Mouse (Mus musculus): ENCODE data around the gene Gcgr.
"Not testable (repeated sequence)": the region's sequence is repeated elsewhere in the genome, so short reads cannot be mapped to it uniquely, and the experiment has no call there.

Gcgr gene

DNA sequence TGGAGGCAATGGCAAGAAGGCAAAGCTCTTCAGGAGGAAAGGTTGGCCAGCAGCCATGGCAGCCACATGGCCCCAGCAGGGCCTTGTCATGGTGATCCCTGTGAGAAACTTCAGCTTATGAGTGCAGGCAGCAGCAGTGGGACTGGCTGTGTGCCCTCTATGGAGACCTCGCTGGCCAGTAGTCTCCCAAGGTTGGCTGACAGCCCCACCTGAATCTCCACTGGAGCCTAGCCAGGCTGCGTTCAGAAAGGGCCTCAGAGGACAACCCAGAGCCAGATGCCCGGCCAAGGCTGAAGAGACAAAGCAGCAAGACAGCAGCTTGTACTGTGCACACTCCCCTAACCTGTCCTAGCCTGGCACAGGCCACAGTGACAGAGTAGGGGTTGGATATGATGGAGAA lies 8.0 kb downstream of the Gcgr start:
- no peak for DNase-seq (ENCODE audit: low read depth, low spot score)

DNA sequence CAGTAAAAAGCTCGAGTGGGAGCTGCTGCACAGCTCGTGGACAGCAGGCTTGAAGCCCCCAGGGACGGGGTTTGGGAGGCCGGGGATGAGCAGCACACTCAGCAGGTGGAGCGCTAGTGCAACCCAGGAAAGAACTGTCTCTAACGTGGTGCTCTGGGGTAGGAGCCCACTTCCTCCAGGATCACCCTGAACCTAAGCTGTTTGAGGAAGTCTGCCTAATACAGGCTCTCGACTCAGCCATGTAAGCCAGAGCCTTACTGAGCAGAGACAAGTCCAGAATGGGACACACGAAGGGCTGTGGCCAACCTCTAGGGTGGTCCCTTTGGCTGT lies 8.4 kb downstream of the Gcgr start:
- no peak for DNase-seq (ENCODE audit: low read depth, low spot score)

DNA sequence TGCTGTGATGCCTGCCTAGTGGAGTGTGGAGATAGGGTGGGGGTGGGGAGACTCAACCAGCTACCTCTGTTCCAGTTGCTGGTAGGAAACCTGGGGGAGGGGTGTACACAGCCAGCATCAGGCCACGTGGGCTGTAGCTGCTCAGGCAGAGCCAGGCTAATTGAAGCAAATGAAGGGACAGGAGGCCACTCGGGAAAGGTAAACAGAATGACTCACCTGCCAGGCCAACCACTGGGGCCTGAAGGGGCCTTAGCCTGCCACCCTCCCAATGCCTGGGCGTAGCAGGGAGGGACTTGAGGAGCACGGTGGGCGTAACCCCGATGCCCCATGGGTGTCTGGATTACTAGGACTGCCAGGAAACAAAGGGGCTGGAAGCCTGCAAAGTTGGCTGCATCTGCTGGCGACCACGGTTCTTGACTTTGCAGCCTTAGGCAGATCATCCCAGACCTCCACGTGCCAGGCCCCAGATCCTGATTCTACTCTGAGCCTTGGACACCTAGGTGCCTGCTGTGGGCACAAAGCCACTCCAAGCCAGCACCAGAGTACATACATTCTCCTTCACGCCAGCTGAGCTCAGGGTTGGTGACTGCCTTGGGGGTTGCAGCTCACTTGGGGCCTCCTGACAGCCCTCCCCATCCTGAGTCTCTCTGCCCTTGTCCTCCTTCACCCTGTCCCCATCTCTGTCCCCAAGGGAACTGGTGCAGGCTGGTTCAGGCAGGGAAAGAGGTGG lies 9.0 kb downstream of the Gcgr start:
- DNase-seq (ENCODE audit: low read depth, low spot score): peak; percentile 40

DNA sequence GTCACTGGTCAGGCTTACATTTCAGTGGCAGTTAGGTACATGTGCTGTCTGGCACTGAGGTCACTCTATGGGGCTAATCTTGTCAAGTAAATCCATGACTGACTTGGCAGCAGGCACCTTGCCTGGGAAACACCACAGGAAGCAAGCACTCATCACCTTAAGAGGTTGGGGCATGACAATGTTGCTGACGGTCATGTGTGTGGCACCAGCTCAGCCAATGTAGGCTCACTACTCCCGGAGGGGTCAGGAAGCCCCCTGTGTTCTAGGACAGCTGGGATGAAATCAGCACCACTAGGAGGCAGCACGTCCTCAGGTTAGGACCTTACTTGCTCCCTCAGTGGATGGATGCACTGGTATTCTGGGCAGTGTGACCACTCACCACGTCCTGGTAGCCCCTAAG lies 11.4 kb downstream of the Gcgr start:
- DNase-seq (ENCODE audit: low read depth, low spot score): peak; percentile 38

DNA sequence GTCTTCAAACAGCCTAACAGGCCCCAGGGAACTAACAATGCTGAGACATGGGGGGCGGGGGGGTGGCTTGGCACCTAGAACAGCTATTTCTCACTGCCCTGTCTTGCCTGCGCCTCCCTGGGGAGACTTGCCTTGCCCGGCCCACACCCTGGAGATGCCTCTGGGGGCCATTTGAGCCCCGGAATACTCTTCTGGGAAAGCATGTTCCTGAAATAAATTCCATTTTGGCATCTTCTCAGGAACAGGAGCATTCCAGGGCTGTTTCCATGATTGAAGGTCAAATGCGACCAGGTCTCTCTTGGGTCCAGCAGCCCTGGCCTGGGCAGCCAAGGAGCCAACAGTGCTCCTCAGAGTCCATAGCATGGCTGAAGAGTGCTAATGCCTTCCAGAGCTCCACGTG lies 11.9 kb downstream of the Gcgr start:
- DNase-seq (ENCODE audit: low read depth, low spot score): no peak

DNA sequence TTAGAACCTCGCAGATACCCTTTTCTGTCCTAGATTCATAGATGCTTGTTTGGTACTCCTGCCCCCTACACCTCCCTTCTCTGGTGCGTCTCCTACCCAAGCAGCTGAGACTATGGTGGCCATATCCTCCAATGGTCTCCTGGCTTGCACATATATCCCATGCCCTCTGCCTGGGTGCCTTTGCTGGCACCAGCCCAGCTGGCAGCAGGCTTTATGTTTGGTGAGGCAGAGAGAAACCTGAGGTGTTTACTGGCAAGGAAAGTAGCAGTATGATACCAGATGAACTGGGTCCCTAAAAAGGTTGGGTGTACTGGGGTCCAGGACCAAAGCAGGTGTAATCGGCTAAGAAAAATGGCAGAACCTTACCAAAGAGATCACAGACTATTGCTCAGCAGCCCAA lies 15.5 kb downstream of the Gcgr start:
- DNase-seq (ENCODE audit: low read depth, low spot score): no peak

DNA sequence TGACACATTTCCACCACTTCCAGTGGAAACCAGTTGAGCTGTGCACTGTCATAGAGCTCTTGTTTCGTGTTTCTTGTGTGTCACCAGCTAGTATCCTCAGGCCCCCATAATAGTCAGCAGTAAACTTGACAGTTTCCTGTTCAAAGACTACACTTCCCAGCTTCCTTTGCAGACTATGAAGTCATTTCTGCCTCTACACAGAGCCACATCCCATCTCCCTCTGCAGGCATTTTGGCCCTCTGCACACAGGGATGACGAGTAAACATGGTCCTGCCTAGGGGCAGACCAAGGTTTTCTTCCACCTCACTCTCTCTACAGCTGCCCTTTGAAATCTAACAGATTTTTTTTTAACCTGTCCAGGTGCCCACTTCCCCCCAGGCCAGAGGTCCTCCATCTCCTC lies 17.0 kb downstream of the Gcgr start:
- no peak for DNase-seq (ENCODE audit: low read depth, low spot score)

DNA sequence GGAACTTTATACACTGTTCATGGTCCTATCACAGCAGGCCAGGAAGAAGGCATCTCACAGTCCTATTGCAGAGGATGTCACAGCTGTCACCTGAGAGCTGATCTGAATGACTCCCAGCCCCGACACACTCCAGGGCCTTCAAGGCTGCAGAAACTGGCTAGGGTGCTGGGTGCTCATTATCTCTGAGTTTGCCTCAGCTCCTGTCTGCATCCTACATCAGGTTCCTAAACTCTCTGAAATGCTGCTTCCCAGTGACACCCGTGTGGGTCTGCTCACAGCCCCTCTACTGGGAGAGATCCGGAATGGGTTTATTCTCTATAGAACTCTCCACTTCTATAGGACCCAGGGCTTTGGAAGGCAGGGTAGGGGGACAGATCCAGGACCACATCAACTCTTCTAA lies 17.7 kb downstream of the Gcgr start:
- no peak for DNase-seq (ENCODE audit: low read depth, low spot score)

DNA sequence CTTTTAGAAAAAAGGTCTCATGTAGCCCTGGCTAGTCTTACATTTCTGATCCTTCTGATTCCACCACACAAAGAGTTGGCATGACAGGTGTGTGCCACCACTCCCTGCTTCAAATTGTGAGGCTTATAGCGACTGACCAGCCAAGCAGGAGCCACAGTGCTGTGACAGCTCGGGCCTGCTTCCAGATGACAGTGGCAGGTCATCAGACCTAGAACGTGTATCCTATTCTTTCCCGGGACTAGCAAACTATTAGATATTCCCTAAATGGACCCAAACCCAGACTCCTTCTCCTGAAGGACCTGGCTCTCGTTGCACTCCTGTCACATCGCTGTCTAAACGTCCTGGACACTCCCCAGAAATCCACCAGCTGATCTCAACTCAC lies 18.3 kb downstream of the Gcgr start:
- no peak for DNase-seq (ENCODE audit: low read depth, low spot score)

DNA sequence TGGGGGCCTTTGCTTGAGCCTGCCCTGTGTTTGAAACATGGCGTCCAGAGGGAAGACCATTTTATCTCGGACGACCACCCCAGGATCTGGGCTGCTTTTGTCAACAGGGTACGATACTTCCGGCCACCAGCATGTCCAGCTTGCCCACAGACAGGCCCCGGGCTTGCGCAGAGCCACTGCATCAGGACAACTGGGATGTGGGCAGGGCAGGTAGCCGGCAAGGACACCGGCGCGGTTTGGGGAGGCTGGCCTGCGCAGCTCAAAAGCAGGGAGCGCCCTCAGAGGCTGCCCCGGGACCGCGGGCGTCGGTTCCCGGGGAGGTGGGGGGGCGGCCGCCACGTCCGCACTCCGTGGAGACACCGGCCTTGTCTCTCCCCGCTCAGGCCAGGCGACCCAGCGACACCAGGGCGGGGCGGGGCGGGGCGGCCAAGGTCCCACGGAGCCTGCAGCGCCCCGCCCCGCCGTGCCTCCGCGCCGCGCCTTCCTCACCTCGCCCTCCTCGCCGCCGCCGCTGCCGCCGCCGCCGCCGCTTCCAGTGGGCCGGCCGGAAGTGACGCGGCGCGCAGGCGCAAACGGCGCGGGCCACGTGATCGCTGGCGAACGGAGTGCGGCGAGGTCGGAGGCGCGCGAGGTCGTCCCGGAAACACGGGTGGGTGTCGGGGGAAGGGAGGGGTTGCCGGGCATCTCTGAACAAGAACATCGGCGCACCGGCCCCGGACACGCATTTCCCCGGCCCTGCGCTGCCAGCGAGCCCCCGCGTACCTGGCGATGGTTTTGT lies 18.9 kb downstream of the Gcgr start, which contains the start of gene Mcrip1:
Gene Mcrip1, minus strand, starts transcription at position 560 of the 778 bp plus-strand sequence.
- DNase-seq (ENCODE audit: low read depth, low spot score): peak; percentile 81

DNA sequence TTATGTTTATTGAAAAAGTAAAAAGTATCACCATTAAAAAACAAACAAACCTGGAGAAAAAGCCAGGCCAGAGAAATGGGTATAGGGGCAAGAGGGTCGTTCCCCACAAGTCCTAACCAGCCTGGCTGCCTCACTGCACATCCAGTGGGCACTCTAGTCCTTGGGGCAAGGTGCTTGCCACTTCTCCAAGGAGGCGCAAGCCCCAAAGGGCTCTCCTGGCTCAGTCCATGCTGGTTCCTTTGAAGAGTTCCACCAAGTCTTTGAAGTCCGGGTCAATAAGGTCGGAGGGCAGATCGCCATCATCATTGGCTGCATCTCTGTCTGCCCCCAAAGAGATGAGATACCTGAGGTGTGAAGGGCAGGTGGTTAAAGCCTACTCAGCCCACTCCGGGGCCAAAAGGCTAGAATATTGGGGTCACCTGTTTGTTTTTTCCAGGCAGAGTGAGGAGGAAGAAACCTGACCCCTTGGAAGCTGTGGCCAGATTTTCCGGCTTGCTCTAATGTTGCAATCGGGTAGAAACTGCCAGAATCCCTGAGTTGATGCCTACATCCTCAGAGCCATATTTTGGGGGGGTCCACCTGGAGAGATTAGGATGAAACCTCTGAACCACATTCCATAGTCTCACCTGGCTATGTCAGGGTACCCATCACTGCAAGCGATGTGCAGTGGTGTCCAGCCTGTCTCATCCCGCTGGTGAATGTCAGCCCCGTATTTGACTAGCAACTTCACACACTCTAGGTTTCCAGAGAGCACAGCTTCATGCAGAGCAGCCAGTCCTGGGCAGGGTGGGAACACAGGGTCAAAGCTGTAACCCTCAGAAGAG lies 19.7 kb downstream of the Gcgr start:
- no peak for DNase-seq (ENCODE audit: low read depth, low spot score)

DNA sequence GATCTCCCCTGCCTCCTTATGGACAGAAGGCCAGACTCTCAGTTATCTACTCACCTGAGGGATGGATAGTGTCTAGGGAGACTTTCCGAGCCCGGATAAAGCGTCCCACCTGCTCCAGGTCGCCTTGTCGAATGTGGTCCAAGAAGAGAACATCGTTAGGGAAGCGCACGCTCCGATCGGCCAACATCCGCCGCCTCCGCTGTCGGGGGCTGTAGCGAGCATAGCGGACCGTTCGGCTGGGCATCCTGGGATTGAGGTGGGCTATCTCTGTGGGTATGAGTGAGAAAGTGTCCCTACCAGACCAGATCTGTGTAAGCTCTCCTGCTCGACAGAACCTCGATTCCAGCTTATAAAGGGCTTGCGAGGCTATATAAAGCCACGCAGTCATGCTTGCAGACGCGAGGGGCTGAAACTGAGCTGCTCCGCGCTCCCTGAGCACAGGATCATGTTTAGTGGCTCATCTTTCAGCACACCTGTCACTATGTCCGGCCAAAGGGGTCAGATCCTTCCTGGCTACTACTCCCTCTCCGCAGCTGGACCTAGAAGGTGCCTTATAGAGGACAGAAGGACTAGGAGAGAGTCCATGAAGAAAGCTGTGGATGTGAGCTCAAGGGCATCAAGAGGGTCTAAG lies 20.4 kb downstream of the Gcgr start, which contains the start of gene Ppp1r27:
Gene Ppp1r27, minus strand, starts transcription at position 323 of the 631 bp plus-strand sequence.
- DNase-seq (ENCODE audit: low read depth, low spot score): no peak

DNA sequence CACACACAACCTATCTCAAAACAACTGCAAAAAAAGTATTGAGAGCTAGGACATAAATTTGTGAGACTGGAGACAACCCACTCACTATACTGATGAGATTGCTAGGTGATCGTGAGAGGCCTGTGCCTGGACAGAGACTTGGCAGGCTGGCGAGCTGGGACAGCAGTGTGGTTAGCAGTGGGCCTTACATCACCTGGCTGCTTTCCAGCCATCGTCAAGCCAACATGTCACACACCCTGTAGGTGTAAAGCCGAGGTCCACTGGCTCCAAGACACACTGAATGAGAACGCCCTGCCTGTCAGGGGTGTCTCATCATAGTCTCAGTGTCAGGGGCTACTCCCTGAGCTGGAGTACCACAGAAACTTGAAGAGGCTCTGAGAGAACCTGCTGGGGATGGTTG lies 22.2 kb downstream of the Gcgr start:
- DNase-seq (ENCODE audit: low read depth, low spot score): no peak

DNA sequence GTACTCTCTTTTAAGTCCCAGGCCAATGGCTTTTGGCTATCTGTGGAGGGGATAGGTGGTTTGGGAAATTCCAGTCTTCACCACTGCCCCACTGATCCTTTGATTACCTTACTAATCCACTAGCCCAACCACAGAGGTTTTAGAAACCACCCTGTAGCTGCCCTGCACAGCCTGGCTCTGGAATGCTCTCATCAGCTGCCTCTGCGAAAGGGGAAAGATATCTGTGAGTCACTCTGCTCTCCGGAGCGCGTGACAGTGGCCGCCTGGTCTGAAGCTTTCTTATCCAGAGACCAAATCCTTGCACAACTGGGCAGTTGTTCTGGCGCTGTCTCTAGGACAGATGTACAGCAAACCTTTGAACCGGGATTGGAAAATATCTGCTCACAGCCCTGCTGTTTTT lies 24.3 kb downstream of the Gcgr start:
- DNase-seq (ENCODE audit: low read depth, low spot score): no peak

DNA sequence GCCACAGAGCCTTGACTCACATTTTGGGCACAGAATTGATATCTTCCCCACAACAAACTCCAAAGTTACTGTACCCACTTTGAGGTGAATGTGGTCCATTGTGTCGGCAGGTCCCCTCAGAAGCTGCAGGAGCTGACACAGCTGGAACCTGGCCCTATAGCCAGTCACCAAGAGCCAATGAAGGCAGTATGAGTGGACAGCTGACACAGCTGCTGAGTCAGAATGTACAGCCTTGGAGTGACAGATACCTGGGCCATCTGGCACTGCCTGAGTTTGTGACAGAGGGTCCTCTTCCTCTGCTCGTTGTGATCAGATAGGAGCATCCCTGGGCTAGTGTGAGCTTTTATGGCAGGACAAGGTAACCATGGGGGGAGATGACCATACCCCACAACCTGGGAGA lies 24.8 kb downstream of the Gcgr start:
- no peak for DNase-seq (ENCODE audit: low read depth, low spot score)

DNA sequence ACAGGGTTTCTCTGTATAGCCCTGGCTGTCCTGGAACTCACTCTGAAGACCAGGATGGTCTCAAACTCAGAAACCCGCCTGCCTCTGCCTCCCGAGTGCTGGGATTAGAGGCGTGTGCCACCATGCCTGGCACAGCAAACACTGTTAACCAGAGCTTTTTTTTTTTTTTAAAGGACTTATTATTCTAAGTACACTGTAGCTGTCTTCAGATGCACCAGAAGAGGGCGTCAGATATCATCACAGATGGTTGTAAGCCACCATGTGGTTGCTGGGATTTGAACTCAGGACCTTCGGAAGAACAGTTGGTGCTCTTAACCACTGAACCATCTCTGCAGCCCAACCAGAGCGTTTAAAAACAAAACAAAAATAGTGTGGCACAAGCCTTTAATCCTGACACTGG lies 28.3 kb downstream of the Gcgr start:
- DNase-seq (ENCODE audit: low read depth, low spot score): not testable (repeated sequence)

DNA sequence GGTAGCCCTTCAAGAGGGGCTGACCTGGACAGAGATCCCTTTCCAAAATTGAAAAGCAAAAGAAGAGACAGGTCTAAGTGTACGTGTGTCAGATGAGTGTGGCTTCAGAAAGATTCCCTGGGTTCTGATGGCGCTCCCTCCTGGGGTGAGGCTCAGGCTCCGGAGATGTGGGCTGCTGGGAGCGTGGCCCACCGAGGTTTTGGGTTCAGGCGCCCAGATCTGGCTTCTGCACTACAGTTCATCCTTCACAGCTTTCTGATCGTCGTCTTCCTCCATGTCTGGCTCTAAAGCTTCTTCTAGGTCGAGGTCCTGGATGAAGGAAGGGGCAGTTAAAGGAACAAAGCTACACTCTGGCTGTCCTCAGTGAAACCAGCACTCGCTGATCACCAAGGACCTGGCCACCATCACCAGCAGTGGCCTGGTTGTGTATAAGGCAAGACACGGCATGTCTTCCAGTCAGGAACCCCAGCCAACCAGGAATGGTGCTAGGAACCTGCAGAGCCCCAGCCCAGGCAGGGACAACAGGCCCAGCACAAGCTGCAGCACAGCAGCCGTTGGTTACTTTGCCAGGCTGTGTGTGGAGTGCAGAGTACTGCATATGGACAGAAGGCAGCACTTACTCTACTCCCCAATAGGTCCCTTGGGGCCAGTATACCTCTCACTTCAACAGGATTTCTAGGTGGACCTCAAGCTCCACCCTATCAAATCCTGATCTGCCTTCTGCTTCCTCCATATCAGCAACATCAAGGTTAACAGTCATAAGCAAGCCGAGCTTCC lies 30.6 kb downstream of the Gcgr start:
- DNase-seq (ENCODE audit: low read depth, low spot score): no peak

DNA sequence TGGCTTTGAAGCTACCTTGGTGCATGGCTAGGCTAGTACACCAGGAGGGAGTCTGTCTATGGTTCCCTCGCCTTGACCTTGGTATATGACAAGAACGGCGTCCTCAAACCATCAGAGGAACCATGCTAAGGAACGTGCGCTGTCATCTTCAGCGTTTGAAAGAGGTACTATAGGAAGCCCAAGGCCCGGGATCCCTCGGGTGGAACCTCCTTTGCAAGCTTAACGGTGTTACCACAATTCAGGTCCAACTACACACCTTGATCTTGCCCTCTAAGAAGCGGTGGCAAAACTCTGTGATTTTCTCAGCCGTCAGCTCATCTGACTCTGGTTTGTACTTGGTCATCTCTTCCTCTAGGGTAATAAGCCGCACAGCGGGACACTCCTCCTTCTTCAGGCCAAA lies 32.5 kb downstream of the Gcgr start:
- DNase-seq (ENCODE audit: low read depth, low spot score): no peak

DNA sequence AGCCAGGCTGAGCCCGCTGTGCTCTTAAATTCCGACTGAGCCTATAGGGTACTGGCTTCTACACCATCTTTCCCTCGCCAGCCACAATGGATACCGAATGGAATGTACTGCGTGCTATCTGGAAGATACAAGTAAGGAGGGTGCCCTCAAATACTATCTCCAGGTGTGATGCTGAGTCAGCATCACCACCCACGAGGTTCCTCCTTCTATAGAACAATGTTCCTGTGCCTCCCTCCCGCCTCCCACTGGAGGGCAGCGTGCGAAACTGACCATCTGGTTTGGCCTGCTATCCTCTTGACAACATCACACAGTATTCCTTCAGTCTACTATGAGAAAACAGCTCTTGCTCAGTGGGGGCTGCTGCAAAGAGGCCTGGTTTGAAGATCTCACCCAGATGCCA lies 34.6 kb downstream of the Gcgr start:
- no peak for DNase-seq (ENCODE audit: low read depth, low spot score)

DNA sequence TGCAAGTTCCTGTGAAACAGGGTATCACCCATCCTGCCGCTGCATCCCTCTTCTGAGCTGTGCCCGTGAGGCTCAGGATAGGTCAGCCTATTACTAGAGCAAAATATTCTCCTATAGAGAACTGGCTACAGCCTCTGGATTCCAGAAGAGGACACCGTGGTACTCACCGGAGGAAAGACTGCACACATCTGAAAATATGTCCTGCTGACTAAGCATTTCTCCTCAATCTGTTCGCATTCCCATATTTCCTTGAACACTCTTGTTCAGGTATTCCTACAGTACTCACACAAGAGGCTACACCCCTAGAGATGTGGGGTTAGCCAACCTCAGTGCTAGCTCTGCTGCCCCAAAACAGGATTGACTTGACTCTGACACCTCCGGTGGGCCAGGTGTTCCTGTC lies 37.8 kb downstream of the Gcgr start:
- no peak for DNase-seq (ENCODE audit: low read depth, low spot score)

DNA sequence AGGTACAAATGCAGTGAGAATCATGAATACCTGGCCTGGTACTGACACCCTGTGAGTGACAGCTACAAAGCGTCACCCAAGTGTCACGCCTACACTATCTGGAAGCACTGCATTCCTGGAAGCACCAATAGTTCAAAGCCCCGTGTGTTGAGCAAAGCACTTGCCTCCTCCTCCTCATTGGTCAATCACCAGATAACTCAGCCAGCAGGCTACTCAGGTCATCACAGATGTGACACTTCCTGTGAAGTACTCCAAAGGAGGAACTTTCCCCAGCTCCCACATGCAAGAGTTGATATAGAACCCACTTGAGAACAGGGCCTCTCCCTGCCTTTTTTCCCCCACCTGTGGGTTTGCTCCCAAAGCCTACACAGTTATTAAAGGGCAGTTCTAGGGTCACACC lies 40.6 kb downstream of the Gcgr start:
- DNase-seq (ENCODE audit: low read depth, low spot score): peak; percentile 25

Data from R1 (cell line).